Comparison of ENCODE assay signal across 9 mouse cellular contexts in the genomic region with DNA sequence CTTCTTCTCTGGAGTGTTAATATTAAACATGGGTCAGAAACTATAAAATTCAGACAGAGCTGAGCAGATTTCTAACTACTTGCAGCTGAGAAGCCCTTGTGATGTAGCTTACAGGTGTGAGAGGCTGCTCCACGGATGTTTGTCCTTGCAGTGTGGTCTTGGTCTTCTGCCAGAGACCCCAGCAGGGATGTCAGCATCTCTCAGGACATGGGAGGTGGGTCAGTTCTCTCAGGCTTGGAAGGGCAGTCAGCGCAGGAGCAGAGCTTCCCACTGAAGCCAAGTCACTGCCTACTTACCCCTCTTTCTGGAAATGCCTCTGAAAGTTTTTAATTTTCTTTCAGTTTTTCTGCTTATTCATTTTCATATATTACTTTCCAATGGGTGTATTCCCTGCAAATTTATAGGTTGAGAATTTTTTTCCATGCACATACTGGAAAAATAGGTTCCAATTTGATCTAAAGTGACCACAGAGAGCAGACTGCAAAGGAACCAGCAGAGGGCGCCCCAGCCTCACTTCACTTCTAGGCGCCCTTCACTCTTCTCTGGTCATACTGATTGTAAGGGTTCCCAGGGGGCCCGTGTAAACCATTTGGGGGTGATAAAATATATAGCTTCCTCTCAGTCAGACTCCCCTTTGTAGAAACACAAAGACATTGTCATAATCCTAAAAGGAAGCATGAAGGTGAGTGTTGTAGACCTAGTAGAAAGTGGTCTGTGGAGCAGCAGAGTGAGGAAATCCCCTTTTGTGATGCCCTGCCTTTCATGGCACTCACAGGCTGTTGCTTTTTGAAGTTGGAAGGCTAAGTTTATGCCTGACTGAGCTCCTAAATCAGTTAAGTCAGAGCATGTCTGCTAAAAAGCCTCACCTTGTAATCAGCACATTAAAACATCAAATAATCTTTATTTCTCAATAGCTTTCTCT. TPM values are rescaled to one million over a fixed set of nuclear protein-coding genes. Genes with fewer than 3 reads are reported as not detected.
DNase-seq lines count a peak whose midpoint lies in the region; ATAC-seq and TF ChIP-seq lines count a peak whose summit lies in the region.
"Had no signal": no experiment of that assay in that cellular context is flagged by ENCODE, and none has a peak within 500 bp of the region (broad histone marks: within the 10 kb centered on the region; RNA-seq: fewer than 3 reads in every experiment).

No protein-coding gene starts in this region.

- no peaks in the 10 kb centered on the region for H3K4me1 ChIP-seq in embryonic fibroblast, embryonic 13.5 days (ENCODE audit: control insufficient read depth, insufficient read depth, low read length)
- H3K4me1 ChIP-seq in liver, embryonic 14.5 days (replicated peaks; ENCODE audit: control insufficient read depth in 2 of 2, insufficient read depth in 2 of 2, low read length in 1 of 2): no peaks in the 10 kb centered on the region

- peak; percentile 80 for DNase-seq in 3T3-L1 (ENCODE audit: low read depth, low spot score)
- DNase-seq in CD4-positive helper T cell, adult 2 months (ENCODE audit: low read depth, low spot score): peak; percentile 54
- DNase-seq in brain, embryonic 14.5 days (ENCODE audit: low read depth): peak; percentile 77
- DNase-seq in liver, embryonic 14.5 days (ENCODE audit: low read depth in 3 of 3, low spot score in 3 of 3): peak in 2 of 3 experiments; percentile 16 to 20
- peak; percentile 71 for DNase-seq in retina, postnatal 1 day
- DNase-seq in yolk sac, embryonic 10.5 days (ENCODE audit: low spot score): no peak

- no peak overlapping the region for H3K9ac ChIP-seq in liver, embryonic 14.5 days (replicated peaks)

- TF ChIP-seq CTCF in brain, embryonic 14.5 days (IDR thresholded peaks at IDR 0.05; ENCODE audit: borderline replicate concordance, extremely low read depth, insufficient read depth, insufficient read length): peak; percentile 83
- TF ChIP-seq CTCF in embryonic fibroblast, embryonic 13.5 days (IDR thresholded peaks at IDR 0.05; ENCODE audit: borderline replicate concordance, insufficient read depth, low read length): peak; percentile 44; the same call in 1 of the 2 replicates
- TF ChIP-seq CTCF in liver, embryonic 14.5 days (IDR thresholded peaks at IDR 0.05; ENCODE audit: low read depth): peak; percentile 76

- peaks cover 39% of the 10 kb centered on the region for H3K36me3 ChIP-seq in liver, embryonic 14.5 days (replicated peaks; ENCODE audit: control insufficient read depth, insufficient read depth, low read depth)

- TF ChIP-seq POLR2A in brain, embryonic 14.5 days (IDR thresholded peaks at IDR 0.05; ENCODE audit: borderline replicate concordance, extremely low read depth, insufficient read depth, insufficient read length, poor library complexity, severe bottlenecking): no peak
- TF ChIP-seq POLR2A in embryonic fibroblast, embryonic 13.5 days (IDR thresholded peaks at IDR 0.05; ENCODE audit: low read depth, low read length): no peak

- WGBS in liver, embryonic 14.5 days (ENCODE audit: insufficient replicate concordance): 36% methylated on average over 5 of the region's 5 CpGs

- no peak overlapping the region for H3K4me3 ChIP-seq in embryonic fibroblast, embryonic 13.5 days (ENCODE audit: insufficient read depth, low read length)
- H3K4me3 ChIP-seq in liver, embryonic 14.5 days (ENCODE audit: insufficient read depth in 1 of 2, low read depth in 2 of 2, low read length in 2 of 2): no peak overlapping the region

- H3K4me2 ChIP-seq in liver, embryonic 14.5 days (ENCODE audit: low read depth): no peak overlapping the region

- no peak for TF ChIP-seq EP300 in liver, embryonic 14.5 days (IDR thresholded peaks at IDR 0.05; ENCODE audit: low read depth)

- ATAC-seq in inflammation-experienced regulatory T-cells, adult 6 months: peak; percentile 71
- no peak for ATAC-seq in liver, embryonic 14.5 days (ENCODE audit: insufficient read depth)

- no peaks in the 10 kb centered on the region for H3K27me3 ChIP-seq in liver, embryonic 14.5 days (ENCODE audit: control insufficient read depth, insufficient read depth, low read length)

- H3K9me3 ChIP-seq in liver, embryonic 14.5 days (ENCODE audit: control insufficient read depth, low read length): no peaks in the 10 kb centered on the region

- H3K27ac ChIP-seq in embryonic fibroblast, embryonic 13.5 days (ENCODE audit: insufficient read depth, low read length): no peak overlapping the region
- no peak overlapping the region for H3K27ac ChIP-seq in liver, embryonic 14.5 days

RNA-seq across cellular contexts. Expression of a gene that starts 22.6 kb away (rescaled TPM):
- 0.40 and 1.0 TPM in 2 replicates for polyA plus RNA-seq in brain, embryonic 14.5 days (2012; rRNA removed)
- polyA plus RNA-seq in embryonic fibroblast, embryonic 13.5 days (2011; ENCODE audit: insufficient read length, low read depth, missing spikeins): not detected in 2 replicates
- not detected for polyA plus RNA-seq in inflammation-experienced regulatory T-cells, adult 6 months (2017; shearing (Covaris generic))
- not detected in 2 replicates for polyA plus RNA-seq in liver, embryonic 14.5 days (2012; rRNA removed)
- not detected in 2 replicates for polyA plus RNA-seq in liver, embryonic 14.5 days (2014; fragmentation: Nextera tagmentation; extraction: Ambion mirVana)
- polyA plus RNA-seq: stomach, embryonic 16.5 days had no signal

RNA-seq across cellular contexts. Expression of a gene that starts 52.9 kb away (rescaled TPM):
- 2.7 and 6.8 TPM in 2 replicates for polyA plus RNA-seq in brain, embryonic 14.5 days (2012; rRNA removed)
- polyA plus RNA-seq in embryonic fibroblast, embryonic 13.5 days (2011; ENCODE audit: insufficient read length, low read depth, missing spikeins): not detected in 2 replicates
- polyA plus RNA-seq in inflammation-experienced regulatory T-cells, adult 6 months (2017; shearing (Covaris generic)): 1 to 10 TPM in 2 of 3 experiments, not detected in 1; 1.1 to 1.8 TPM
- polyA plus RNA-seq in liver, embryonic 14.5 days (2012; rRNA removed): not detected in 2 replicates
- polyA plus RNA-seq in liver, embryonic 14.5 days (2014; fragmentation: Nextera tagmentation; extraction: Ambion mirVana): not detected in 2 replicates
